Mouse (Mus musculus): ENCODE measurements around the gene Abo. TPM values are rescaled to one million over a fixed set of nuclear protein-coding genes. Genes with fewer than 3 reads are reported as not detected.
"Not testable (repeated sequence)": the region's sequence is repeated elsewhere in the genome, so short reads cannot be mapped to it uniquely, and the experiment has no call there.

The Abo gene
- polyA plus RNA-seq, 1 experiment from 2014 or later, result not detected

DNA sequence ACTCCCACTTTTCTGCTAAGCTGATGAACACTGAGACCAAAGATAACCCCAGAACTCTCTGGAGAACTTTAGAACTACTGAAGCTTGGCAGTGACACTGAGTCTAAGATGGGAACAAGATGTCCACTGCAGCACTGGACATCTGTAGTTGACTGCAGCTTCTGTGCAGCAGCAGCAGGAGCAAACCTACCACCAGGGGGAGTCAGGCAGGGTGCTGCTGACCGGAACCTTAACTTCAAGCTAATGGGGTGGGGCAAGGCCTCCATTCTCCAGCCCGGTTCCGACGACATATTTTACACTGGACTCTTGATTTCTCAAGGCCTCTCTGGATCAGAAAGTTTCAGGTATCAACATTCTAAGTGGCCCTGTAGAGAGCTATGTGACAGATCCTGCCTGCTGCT is 42.3 kb upstream of the Abo start:
- H3K9me3 ChIP-seq (ENCODE audit: control insufficient read depth, low read length), result no peaks in the 10 kb centered on the region
- H3K27me3 ChIP-seq (replicated peaks; ENCODE audit: control insufficient read depth, insufficient read depth, low read length), result no peaks in the 10 kb centered on the region
- WGBS, result 55% methylated on average over 4 of the region's 4 CpGs
- H3K9ac ChIP-seq (ENCODE audit: low read depth, low read length), result no peak overlapping the region
- no peak overlapping the region for H3K27ac ChIP-seq (ENCODE audit: low read depth, low read length)
- H3K4me2 ChIP-seq (ENCODE audit: low read length), result no peak overlapping the region
- peaks cover 34% of the 10 kb centered on the region for H3K4me1 ChIP-seq (ENCODE audit: control insufficient read depth, insufficient read depth, low read depth, low read length)
- H3K36me3 ChIP-seq (ENCODE audit: control insufficient read depth, insufficient read depth, low read length), result peaks cover 18% of the 10 kb centered on the region
- no peak overlapping the region for H3K4me3 ChIP-seq (ENCODE audit: low read length)
- no peak for ATAC-seq

DNA sequence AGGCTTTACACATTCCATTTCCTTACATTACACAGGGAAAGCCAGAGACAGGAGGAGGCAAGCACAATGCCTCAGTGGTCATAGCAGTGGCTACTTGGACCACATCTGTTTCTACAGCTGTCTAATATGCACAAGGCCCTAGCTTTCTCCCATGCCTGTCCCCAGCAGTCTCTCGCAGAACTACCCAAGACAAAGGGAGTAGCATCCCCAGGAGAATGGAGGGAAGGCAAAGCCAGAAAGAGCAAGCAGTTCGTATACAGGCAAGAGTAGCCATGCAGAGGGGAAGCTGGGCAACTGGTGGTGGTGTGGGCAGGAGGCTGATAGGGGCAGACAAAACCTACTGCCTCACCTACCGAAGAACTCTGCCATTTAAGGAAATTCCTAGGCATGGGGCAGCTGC is 41.7 kb upstream of the Abo start:
- Histone ChIP-seq H3K9me3 (ENCODE audit: control insufficient read depth, low read length) (no peaks in the 10 kb centered on the region), H3K27me3 (replicated peaks; ENCODE audit: control insufficient read depth, insufficient read depth, low read length) (no peaks in the 10 kb centered on the region), H3K4me2 (ENCODE audit: low read length) (no peak overlapping the region), H3K27ac (ENCODE audit: low read depth, low read length) (no peak overlapping the region), H3K9ac (ENCODE audit: low read depth, low read length) (no peak overlapping the region), H3K4me1 (ENCODE audit: control insufficient read depth, insufficient read depth, low read depth, low read length) (peaks cover 34% of the 10 kb centered on the region), H3K4me3 (ENCODE audit: low read length) (no peak overlapping the region), H3K36me3 (ENCODE audit: control insufficient read depth, insufficient read depth, low read length) (peaks cover 18% of the 10 kb centered on the region)
- ATAC-seq, result no peak
- 97% methylated on average over 3 of the region's 3 CpGs for whole genome bisulfite sequencing

GRCm38 (mm10) chr2:26905936-26906335 is 41.2 kb upstream of the Abo start:
- Histone ChIP-seq H3K4me2 (ENCODE audit: low read length) (no peak overlapping the region), H3K27me3 (replicated peaks; ENCODE audit: control insufficient read depth, insufficient read depth, low read length) (no peaks in the 10 kb centered on the region), H3K9me3 (ENCODE audit: control insufficient read depth, low read length) (no peaks in the 10 kb centered on the region), H3K4me1 (ENCODE audit: control insufficient read depth, insufficient read depth, low read depth, low read length) (peaks cover 36% of the 10 kb centered on the region), H3K4me3 (ENCODE audit: low read length) (no peak overlapping the region), H3K27ac (ENCODE audit: low read depth, low read length) (no peak overlapping the region), H3K36me3 (ENCODE audit: control insufficient read depth, insufficient read depth, low read length) (peaks cover 18% of the 10 kb centered on the region), H3K9ac (ENCODE audit: low read depth, low read length) (no peak overlapping the region)
- WGBS, result 88% methylated on average over 2 of the region's 2 CpGs
- ATAC-seq, result no peak

- Histone ChIP-seq H3K27me3 (replicated peaks; ENCODE audit: control insufficient read depth, insufficient read depth, low read length) (no peaks in the 10 kb centered on the region), H3K4me2 (ENCODE audit: low read length) (peak overlapping the region; percentile 71), H3K27ac (ENCODE audit: low read depth, low read length) (peak overlapping the region; percentile 90), H3K9me3 (ENCODE audit: control insufficient read depth, low read length) (no peaks in the 10 kb centered on the region), H3K4me1 (ENCODE audit: control insufficient read depth, insufficient read depth, low read depth, low read length) (peaks cover 21% of the 10 kb centered on the region), H3K36me3 (ENCODE audit: control insufficient read depth, insufficient read depth, low read length) (peaks cover 28% of the 10 kb centered on the region), H3K9ac (ENCODE audit: low read depth, low read length) (peak overlapping the region; percentile 85), H3K4me3 (ENCODE audit: low read length) (peak overlapping the region; percentile 88)
- 5% methylated on average over 7 of the region's 7 CpGs for WGBS
- no peak for ATAC-seq
Observed at GRCm38 (mm10) chr2:26903311-26903710, 38.5 kb upstream of the Abo start.

DNA sequence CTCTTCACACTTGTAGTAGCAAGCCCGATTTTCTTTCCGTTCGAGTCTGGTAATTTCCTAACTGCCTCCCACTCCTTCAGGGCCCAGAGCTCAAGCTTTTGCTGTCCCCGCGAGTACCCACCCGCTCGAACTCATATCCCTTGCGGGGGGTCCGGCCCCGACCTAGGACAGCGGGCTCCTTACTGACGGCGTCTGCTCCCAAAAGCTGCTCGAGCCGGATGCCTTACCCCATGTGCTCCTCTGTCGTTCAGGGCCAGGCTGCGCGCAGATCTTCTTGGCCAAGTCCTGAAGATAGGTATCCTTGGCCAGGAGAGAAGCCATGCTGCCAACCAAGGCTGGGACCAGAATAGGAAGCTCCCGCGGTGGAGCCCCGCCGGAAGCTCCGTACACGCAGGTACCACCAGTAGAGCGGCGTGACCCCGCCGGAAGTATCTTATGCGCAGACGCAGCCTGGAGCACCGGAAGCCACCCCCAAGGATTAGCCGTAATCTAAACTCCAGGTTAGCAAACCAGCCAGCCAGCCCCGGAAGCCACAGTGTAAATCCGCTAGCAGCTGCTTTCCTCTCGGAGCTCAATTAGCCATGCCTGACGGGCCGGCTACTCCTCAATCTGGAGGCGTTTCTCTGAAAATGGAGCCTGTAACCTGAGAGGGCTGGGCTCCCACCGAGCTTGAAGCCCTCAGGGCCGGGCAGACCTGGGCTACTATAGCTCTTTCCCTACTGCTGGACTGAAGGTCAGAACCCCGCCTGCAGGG is 37.9 kb upstream of the Abo start, which contains the start of gene Surf6:
Gene Surf6 (minus strand): TSS at position 413 of the 754 bp plus-strand sequence.
- Histone ChIP-seq H3K9ac (ENCODE audit: low read depth, low read length) (peak within 1 kb of the TSS; percentile 85), H3K36me3 (ENCODE audit: control insufficient read depth, insufficient read depth, low read length) (peaks cover 31% of the 10 kb centered on the region), H3K9me3 (ENCODE audit: control insufficient read depth, low read length) (no peaks in the 10 kb centered on the region), H3K4me1 (ENCODE audit: control insufficient read depth, insufficient read depth, low read depth, low read length) (peaks cover 19% of the 10 kb centered on the region), H3K27me3 (replicated peaks; ENCODE audit: control insufficient read depth, insufficient read depth, low read length) (no peaks in the 10 kb centered on the region), H3K4me3 (ENCODE audit: low read length) (peak within 1 kb of the TSS; percentile 88), H3K4me2 (ENCODE audit: low read length) (peak within 1 kb of the TSS; percentile 71), H3K27ac (ENCODE audit: low read depth, low read length) (peak within 1 kb of the TSS; percentile 90)
- WGBS, result under 1% methylated on average over 41 of the region's 41 CpGs
- peak; percentile 96 for ATAC-seq

- Histone ChIP-seq H3K9me3 (ENCODE audit: control insufficient read depth, low read length) (no peaks in the 10 kb centered on the region), H3K4me3 (ENCODE audit: low read length) (peak overlapping the region; percentile 88), H3K27ac (ENCODE audit: low read depth, low read length) (no peak overlapping the region), H3K4me2 (ENCODE audit: low read length) (peak overlapping the region; percentile 71), H3K9ac (ENCODE audit: low read depth, low read length) (peak overlapping the region; percentile 85), H3K4me1 (ENCODE audit: control insufficient read depth, insufficient read depth, low read depth, low read length) (peaks cover 19% of the 10 kb centered on the region), H3K27me3 (replicated peaks; ENCODE audit: control insufficient read depth, insufficient read depth, low read length) (no peaks in the 10 kb centered on the region), H3K36me3 (ENCODE audit: control insufficient read depth, insufficient read depth, low read length) (peaks cover 30% of the 10 kb centered on the region)
- no peak for ATAC-seq
- WGBS, result 15% methylated on average over 7 of the region's 7 CpGs
Observed at GRCm38 (mm10) chr2:26901834-26902400, 37.1 kb upstream of the Abo start.

DNA sequence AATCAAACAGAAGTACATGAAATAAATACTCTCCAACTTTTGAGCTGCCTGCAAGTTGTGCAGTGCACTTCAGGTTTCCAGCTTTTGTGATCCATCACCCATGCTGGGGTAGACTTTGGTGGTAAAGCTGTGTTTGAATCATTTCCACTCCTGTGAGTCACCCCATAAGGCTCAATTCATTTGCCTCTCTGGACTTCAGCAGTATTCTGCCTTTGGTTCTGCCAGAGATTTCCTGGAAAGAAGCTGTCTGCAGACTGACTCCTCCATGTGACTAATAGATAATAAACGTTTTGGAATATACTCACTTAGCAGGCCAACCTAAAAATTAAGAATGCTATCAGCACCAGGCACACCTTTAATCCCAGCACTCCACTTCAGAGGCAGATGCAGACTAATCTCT is 36.0 kb upstream of the Abo start:
- Histone ChIP-seq H3K4me2 (ENCODE audit: low read length) (no peak overlapping the region), H3K4me3 (ENCODE audit: low read length) (no peak overlapping the region), H3K27ac (ENCODE audit: low read depth, low read length) (no peak overlapping the region), H3K27me3 (replicated peaks; ENCODE audit: control insufficient read depth, insufficient read depth, low read length) (no peaks in the 10 kb centered on the region), H3K4me1 (ENCODE audit: control insufficient read depth, insufficient read depth, low read depth, low read length) (peaks cover 19% of the 10 kb centered on the region), H3K36me3 (ENCODE audit: control insufficient read depth, insufficient read depth, low read length) (peaks cover 29% of the 10 kb centered on the region), H3K9me3 (ENCODE audit: control insufficient read depth, low read length) (no peaks in the 10 kb centered on the region), H3K9ac (ENCODE audit: low read depth, low read length) (no peak overlapping the region)
- 75% methylated on average over 1 of the region's 1 CpGs for WGBS
- ATAC-seq, result no peak

DNA sequence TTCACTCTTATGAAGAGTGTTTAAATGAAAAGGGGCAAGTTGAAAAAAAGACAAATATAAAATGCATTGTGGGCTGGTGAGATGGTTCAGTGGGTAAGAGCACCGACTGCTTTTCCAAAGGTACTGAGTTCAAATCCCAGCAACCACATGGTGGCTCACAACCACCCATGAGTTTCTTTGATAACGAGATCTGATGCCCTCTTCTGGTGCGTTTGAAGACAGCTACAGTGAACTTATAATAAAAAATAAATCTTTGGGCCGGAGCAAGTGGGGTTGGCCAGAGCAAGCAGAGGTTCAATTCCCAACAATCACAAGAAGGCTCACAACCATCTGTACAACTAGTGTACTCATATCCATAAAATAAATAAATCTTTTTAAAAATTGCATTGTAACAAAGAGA is 31.1 kb upstream of the Abo start:
- H3K27me3 ChIP-seq (replicated peaks; ENCODE audit: control insufficient read depth, insufficient read depth, low read length), result no peaks in the 10 kb centered on the region
- WGBS, result 94% methylated on average over 4 of the region's 4 CpGs
- H3K4me2 ChIP-seq (ENCODE audit: low read length), result no peak overlapping the region
- no peak overlapping the region for H3K9ac ChIP-seq (ENCODE audit: low read depth, low read length)
- H3K36me3 ChIP-seq (ENCODE audit: control insufficient read depth, insufficient read depth, low read length), result peaks cover 49% of the 10 kb centered on the region
- H3K27ac ChIP-seq (ENCODE audit: low read depth, low read length), result no peak overlapping the region
- no peaks in the 10 kb centered on the region for H3K9me3 ChIP-seq (ENCODE audit: control insufficient read depth, low read length)
- ATAC-seq, result no peak
- no peak overlapping the region for H3K4me3 ChIP-seq (ENCODE audit: low read length)
- no peaks in the 10 kb centered on the region for H3K4me1 ChIP-seq (ENCODE audit: control insufficient read depth, insufficient read depth, low read depth, low read length)

DNA sequence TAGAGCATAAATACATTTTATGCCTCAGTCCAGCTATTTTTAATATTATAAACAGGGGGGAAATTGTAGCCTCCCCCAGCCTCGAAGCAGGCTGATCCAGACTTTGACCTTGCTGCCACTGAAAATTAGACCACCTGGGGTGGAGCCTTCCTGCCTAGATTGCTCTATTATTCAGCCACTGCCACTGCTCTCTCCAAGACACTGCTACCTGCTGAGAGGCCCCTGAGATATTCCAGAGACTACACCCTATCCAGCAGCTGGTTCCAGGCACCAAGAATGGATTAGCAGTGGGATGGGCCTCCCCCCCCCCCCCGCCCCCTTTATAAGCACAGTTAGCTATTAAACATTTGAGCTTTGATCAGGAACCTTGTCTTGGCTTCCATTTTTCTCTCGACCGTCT is 21.4 kb upstream of the Abo start:
- 42% methylated on average over 4 of the region's 4 CpGs for WGBS
- H3K4me1 ChIP-seq (ENCODE audit: control insufficient read depth, insufficient read depth, low read depth, low read length); H3K27ac ChIP-seq (ENCODE audit: low read depth, low read length); H3K4me3 ChIP-seq (ENCODE audit: low read length); H3K9ac ChIP-seq (ENCODE audit: low read depth, low read length); H3K9me3 ChIP-seq (ENCODE audit: control insufficient read depth, low read length); ATAC-seq; H3K27me3 ChIP-seq (replicated peaks; ENCODE audit: control insufficient read depth, insufficient read depth, low read length); H3K4me2 ChIP-seq (ENCODE audit: low read length): not testable (repeated sequence)
- H3K36me3 ChIP-seq (ENCODE audit: control insufficient read depth, insufficient read depth, low read length), result peaks cover 15% of the 10 kb centered on the region

Data from hindbrain, embryonic 16.5 days (tissue).